Mouse (Mus musculus): ENCODE measurements around the gene Dnajb2.

DNA sequence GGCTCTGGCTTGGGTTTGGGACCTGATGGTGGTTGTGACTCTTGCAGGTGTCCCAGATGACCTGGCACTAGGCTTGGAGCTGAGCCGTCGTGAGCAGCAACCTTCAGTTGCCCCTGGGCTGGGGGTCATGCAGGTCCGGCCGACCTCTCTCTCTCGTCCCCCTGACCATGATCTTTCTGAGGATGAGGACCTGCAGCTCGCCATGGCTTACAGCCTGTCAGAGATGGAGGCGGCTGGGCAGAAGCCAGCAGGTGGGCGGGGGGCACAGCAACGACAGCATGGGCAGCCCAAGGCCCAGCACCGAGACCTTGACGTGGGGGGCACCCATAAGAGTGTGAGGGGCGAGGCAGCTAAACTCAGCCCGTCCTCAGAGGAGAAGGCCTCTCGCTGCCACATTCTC lies 7.2 kb downstream of the Dnajb2 start:
- TF ChIP-seq POLR2A (IDR thresholded peaks at IDR 0.05; ENCODE audit: borderline replicate concordance, low read depth, low read length) (no peak), CTCF (IDR thresholded peaks at IDR 0.05; ENCODE audit: low read depth, low read length) (no peak)

All from bone marrow macrophage, adult 2 months (primary cell).